Mouse (Mus musculus) gastrocnemius, adult 8-10 months (tissue): Measurements from ENCODE around the gene P2ry12. TPM values are rescaled to one million over a fixed set of nuclear protein-coding genes. Genes with fewer than 3 reads are reported as not detected.

Experiments
- DNase-seq, 2 experiments: peaks; one replicate each; pipeline ENCODE4 v3.0.0; 2022; ENCODE audit warnings: low spot score in 2 of 2
- total RNA-seq, 4 experiments: library from RNA; stranded (reverse); gene quantifications; 2 replicates each; pipeline ENCODE4 v1.2.4; 2022

P2ry12 gene
- total RNA-seq, 4 experiments from 2014 or later = 0.15 to 1.1 (median 0.40) TPM; not detected in 1

GRCm38 (mm10) chr3:59187336-59187735 is 75.3 kb downstream of the P2ry12 start:
- no peak for DNase-seq

DNA sequence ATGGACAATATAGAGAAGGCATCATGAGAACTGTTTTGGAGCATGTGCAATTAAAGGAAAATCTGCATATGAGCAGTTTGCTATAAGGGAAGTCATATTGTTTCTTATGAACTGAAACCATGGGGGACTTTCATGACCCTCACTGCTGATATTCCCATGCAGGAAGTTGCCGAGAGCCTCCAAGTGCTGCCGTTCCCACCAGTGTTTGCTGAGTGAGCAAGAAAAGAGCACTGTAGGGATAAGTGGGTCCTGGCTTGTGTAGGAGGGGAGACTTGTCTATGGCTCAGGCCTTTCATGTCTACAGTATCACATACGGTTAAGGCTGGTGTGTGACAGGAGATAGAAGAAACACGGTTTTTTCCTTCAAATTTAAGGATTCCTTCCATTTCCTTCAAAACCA is 77.0 kb downstream of the P2ry12 start:
- no peak for DNase-seq

DNA sequence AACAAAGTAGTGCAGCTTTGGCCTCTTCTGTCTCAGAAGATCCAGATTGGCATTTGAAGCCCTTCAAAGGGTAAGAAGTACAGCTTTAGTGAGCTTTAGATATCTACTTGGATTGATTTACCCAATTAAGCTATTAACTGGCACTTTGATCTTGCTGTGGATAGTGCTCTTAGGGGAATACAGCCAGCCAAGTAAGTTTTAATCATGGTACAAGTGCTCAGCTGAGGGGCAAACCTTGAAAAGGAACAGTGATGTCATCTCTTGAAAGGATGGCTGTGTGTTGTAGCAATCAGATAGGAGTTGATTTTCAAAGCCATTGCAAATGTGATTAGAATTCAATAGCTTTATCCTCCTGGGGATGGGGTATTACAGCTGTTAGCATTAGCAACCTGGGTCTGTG is 80.5 kb downstream of the P2ry12 start:
- no peak for DNase-seq

DNA sequence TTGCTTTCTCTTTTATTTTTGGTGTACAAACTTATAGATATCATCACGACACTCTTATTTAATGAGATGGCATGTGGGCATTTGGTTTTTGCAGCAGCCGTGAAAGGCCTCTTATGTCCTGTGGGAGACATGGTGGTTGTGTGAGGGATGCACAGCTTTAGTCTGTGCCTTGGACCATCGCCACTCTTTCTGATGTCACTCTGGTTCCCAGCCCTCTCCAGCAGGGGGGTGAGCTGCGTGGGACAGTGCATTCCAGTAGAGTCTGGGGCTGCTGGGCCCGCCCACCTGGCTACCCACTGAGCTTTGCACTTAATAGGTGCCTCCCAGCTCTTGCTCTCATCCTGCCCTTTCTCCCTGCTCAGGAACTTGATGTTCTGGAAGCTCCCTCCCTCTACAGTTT is 81.5 kb downstream of the P2ry12 start:
- DNase-seq = no peak

GRCm38 (mm10) chr3:59176871-59177270 is 85.8 kb downstream of the P2ry12 start:
- DNase-seq = no peak

DNA sequence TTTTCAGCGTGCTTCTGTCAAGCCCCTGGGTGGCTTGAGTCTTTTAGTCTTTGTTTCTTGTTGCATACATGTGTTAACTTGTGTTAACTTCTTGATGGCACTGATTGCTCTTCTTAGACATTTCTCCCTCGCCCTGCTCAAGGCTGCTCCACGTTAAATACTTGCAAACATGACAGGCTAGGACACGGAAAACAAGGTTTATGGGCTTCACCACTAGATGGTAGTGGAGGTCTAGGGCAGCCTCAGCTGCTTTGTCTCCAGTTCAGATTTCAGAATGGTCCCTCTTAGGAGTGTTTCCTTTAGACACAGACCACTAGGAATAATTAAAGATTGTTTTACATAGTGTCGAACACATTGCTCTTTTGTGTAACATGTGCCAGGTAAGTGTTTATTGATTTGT is 87.4 kb downstream of the P2ry12 start:
- no peak for DNase-seq

GRCm38 (mm10) chr3:59174426-59175154 is 88.1 kb downstream of the P2ry12 start:
- DNase-seq = no peak

DNA sequence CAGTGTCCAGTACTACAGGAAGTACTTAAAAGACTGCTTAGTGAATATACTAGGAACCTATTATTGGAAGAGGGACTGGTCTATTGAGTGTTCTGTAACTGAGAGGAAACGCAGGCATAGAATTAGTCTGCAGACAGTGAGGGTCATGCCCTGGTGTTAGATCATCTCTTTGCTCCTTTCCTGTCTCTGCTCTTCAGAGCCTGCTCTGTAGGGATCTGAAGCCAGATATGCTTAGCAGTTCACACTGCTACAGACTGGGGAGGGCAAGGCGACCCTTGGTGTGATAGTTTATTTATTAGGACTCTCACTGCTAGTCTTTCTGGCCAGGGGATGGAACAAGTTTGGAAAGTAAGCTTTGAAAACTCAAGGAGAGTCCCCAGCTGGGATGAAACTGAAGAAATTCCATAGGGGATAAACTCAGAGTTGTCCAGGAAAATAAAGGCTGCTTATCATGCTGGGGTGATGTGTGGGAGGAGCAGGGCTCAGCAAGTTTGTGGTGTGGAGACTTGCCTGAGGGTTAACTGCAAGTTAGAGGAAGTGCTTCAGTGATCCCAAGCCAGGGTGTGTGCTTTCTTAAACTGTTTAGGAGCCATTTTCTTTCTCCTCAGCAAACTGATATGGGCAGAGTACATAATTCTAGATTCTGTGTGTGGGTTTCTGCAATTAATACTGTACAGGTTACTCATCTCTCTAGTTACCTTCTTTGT is 92.6 kb downstream of the P2ry12 start:
- no peak for DNase-seq

GRCm38 (mm10) chr3:59169215-59169614 is 93.5 kb downstream of the P2ry12 start:
- DNase-seq = no peak

GRCm38 (mm10) chr3:59168476-59168875 is 94.2 kb downstream of the P2ry12 start:
- no peak for DNase-seq

DNA sequence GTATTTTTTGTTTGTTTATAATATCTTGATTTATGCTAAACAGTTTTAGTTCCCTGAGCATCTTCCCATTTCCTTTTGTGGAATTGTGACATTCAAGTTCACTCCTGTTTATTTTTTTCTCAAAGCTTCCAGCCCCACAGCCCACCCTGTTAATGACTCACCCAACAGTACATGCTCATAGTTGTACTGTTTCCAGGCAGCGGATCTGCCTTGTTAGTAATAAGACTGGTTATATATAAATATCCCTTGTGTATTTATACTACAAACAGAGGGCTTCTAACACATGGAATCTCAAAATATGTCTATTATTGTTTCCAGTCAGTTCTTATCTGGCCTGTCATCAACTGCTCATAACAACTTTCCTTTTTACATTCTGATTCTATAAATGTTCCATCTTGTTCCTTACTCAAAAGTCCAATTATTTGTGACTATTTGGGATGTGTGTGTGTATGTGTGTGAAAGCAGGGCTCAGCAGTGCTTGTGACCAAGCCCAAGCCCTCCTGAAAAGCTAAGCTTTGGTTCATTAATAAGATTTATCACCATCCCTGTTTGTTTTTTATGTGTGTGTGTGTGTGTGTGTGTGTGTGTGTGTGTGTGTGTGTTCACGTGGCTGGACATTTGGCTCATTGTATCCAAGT is 95.1 kb downstream of the P2ry12 start:
- no peak for DNase-seq

Other genes with a start within 250 kb of the P2ry12 start
- gene Gpr171, start 161.1 kb downstream of the P2ry12 start, total RNA-seq = under 1 TPM in 1 of 4 experiments, not detected in 3; 0.13 TPM
- 1 to 10 TPM in 3 of 4 experiments, under 1 TPM in 1; 0.90 to 2.7 (median 1.2) TPM for gene P2ry14, start 109.3 kb downstream of the P2ry12 start, total RNA-seq
- gene Gpr87, start 67.8 kb downstream of the P2ry12 start, total RNA-seq = not detected
- gene P2ry13, start 52.0 kb downstream of the P2ry12 start, total RNA-seq = under 1 TPM in 2 of 4 experiments, not detected in 2; 0.11 to 0.22 TPM
- 1 to 10 TPM in 2 of 4 experiments, under 1 TPM in 2; 0.70 to 2.3 (median 0.98) TPM for gene Igsf10, start 81.5 kb upstream of the P2ry12 start, total RNA-seq